Mouse (Mus musculus): ENCODE measurements around the gene Foxo6. TPM values are rescaled to one million over a fixed set of nuclear protein-coding genes. Genes with fewer than 3 reads are reported as not detected.

Gene Foxo6
- polyA plus RNA-seq, 1 experiment from 2014 or later: 0.20 TPM

GRCm38 (mm10) chr4:120269426-120269825, 17.7 kb downstream of the Foxo6 start:
- Histone ChIP-seq H3K27ac (ENCODE audit: low read depth, low read length) (no peak overlapping the region), H3K9ac (ENCODE audit: low read depth, low read length) (no peak overlapping the region), H3K4me1 (replicated peaks; ENCODE audit: control insufficient read depth, insufficient read depth, low read length) (peaks cover 6% of the 10 kb centered on the region; the same call in 1 of the 2 replicates), H3K9me3 (ENCODE audit: control insufficient read depth, low read length) (no peaks in the 10 kb centered on the region), H3K27me3 (ENCODE audit: control insufficient read depth, insufficient read depth, low read length) (peaks cover 64% of the 10 kb centered on the region), H3K36me3 (ENCODE audit: control insufficient read depth, insufficient read depth, low read length) (no peaks in the 10 kb centered on the region), H3K4me2 (replicated peaks; ENCODE audit: low read depth, low read length) (no peak overlapping the region), H3K4me3 (ENCODE audit: low read depth, low read length) (no peak overlapping the region)
- ATAC-seq (ENCODE audit: low FRiP score): no peak
- 16% methylated on average over 9 of the region's 9 CpGs for WGBS
- no peak for DNase-seq (ENCODE audit: low spot score)

- peak; percentile 36; the same call in 1 of the 2 replicates for ATAC-seq (ENCODE audit: low FRiP score)
- Histone ChIP-seq H3K4me3 (ENCODE audit: low read depth, low read length) (peak overlapping the region; percentile 34), H3K27me3 (ENCODE audit: control insufficient read depth, insufficient read depth, low read length) (peaks cover 67% of the 10 kb centered on the region), H3K4me2 (replicated peaks; ENCODE audit: low read depth, low read length) (peak overlapping the region; percentile 58), H3K36me3 (ENCODE audit: control insufficient read depth, insufficient read depth, low read length) (no peaks in the 10 kb centered on the region), H3K9me3 (ENCODE audit: control insufficient read depth, low read length) (no peaks in the 10 kb centered on the region), H3K27ac (ENCODE audit: low read depth, low read length) (no peak overlapping the region), H3K9ac (ENCODE audit: low read depth, low read length) (peak overlapping the region; percentile 45; the same call in 1 of the 2 replicates), H3K4me1 (replicated peaks; ENCODE audit: control insufficient read depth, insufficient read depth, low read length) (peaks cover 8% of the 10 kb centered on the region)
- 1% methylated on average over 90 of the region's 112 CpGs for WGBS
- DNase-seq (ENCODE audit: low spot score): peak; percentile 53
Measured at GRCm38 (mm10) chr4:120268214-120269061, 18.7 kb downstream of the Foxo6 start.

- 4% methylated on average over 24 of the region's 25 CpGs for WGBS
- peak; percentile 20; the same call in 1 of the 2 replicates for ATAC-seq (ENCODE audit: low FRiP score)
Measured at GRCm38 (mm10) chr4:120267683-120268082, 19.5 kb downstream of the Foxo6 start.

GRCm38 (mm10) chr4:120267136-120267535, 20.0 kb downstream of the Foxo6 start:
- ATAC-seq (ENCODE audit: low FRiP score): peak; percentile 20; the same call in 1 of the 2 replicates
- WGBS: 26% methylated on average over 24 of the region's 24 CpGs
- Histone ChIP-seq H3K9ac (ENCODE audit: low read depth, low read length) (no peak overlapping the region), H3K4me3 (ENCODE audit: low read depth, low read length) (0 out of 2 replicates have a peak overlapping the region, but pooled peaks have one; percentile 6), H3K27ac (ENCODE audit: low read depth, low read length) (no peak overlapping the region), H3K4me1 (replicated peaks; ENCODE audit: control insufficient read depth, insufficient read depth, low read length) (peaks cover 14% of the 10 kb centered on the region), H3K9me3 (ENCODE audit: control insufficient read depth, low read length) (no peaks in the 10 kb centered on the region), H3K36me3 (ENCODE audit: control insufficient read depth, insufficient read depth, low read length) (no peaks in the 10 kb centered on the region), H3K27me3 (ENCODE audit: control insufficient read depth, insufficient read depth, low read length) (peaks cover 67% of the 10 kb centered on the region), H3K4me2 (replicated peaks; ENCODE audit: low read depth, low read length) (no peak overlapping the region)
- DNase-seq (ENCODE audit: low spot score): peak; percentile 30

More at GRCm38 (mm10) chr4:120267683-120268082, 19.5 kb downstream of the Foxo6 start:
- H3K27ac ChIP-seq (ENCODE audit: low read depth, low read length): no peak overlapping the region
- H3K36me3 ChIP-seq (ENCODE audit: control insufficient read depth, insufficient read depth, low read length): no peaks in the 10 kb centered on the region
- H3K27me3 ChIP-seq (ENCODE audit: control insufficient read depth, insufficient read depth, low read length): peaks cover 67% of the 10 kb centered on the region
- peaks cover 9% of the 10 kb centered on the region for H3K4me1 ChIP-seq (replicated peaks; ENCODE audit: control insufficient read depth, insufficient read depth, low read length)
- no peaks in the 10 kb centered on the region for H3K9me3 ChIP-seq (ENCODE audit: control insufficient read depth, low read length)
- peak overlapping the region; percentile 58 for H3K4me2 ChIP-seq (replicated peaks; ENCODE audit: low read depth, low read length)
- peak overlapping the region; percentile 34 for H3K4me3 ChIP-seq (ENCODE audit: low read depth, low read length)
- H3K9ac ChIP-seq (ENCODE audit: low read depth, low read length): no peak overlapping the region
- DNase-seq (ENCODE audit: low spot score): peak; percentile 34

- Histone ChIP-seq H3K27ac (ENCODE audit: low read depth, low read length) (no peak overlapping the region), H3K27me3 (ENCODE audit: control insufficient read depth, insufficient read depth, low read length) (peaks cover 43% of the 10 kb centered on the region), H3K4me3 (ENCODE audit: low read depth, low read length) (no peak overlapping the region), H3K4me2 (replicated peaks; ENCODE audit: low read depth, low read length) (no peak overlapping the region), H3K36me3 (ENCODE audit: control insufficient read depth, insufficient read depth, low read length) (no peaks in the 10 kb centered on the region), H3K9me3 (ENCODE audit: control insufficient read depth, low read length) (no peaks in the 10 kb centered on the region), H3K9ac (ENCODE audit: low read depth, low read length) (no peak overlapping the region), H3K4me1 (replicated peaks; ENCODE audit: control insufficient read depth, insufficient read depth, low read length) (peaks cover 16% of the 10 kb centered on the region)
- WGBS: 68% methylated on average over 3 of the region's 3 CpGs
- DNase-seq (ENCODE audit: low spot score) (no peak), ATAC-seq (ENCODE audit: low FRiP score) (no peak)
Measured at GRCm38 (mm10) chr4:120264105-120264504, 23.0 kb downstream of the Foxo6 start.

GRCm38 (mm10) chr4:120262726-120263125, 24.4 kb downstream of the Foxo6 start:
- Histone ChIP-seq H3K27ac (ENCODE audit: low read depth, low read length) (no peak overlapping the region), H3K36me3 (ENCODE audit: control insufficient read depth, insufficient read depth, low read length) (no peaks in the 10 kb centered on the region), H3K4me1 (replicated peaks; ENCODE audit: control insufficient read depth, insufficient read depth, low read length) (peaks cover 11% of the 10 kb centered on the region), H3K9me3 (ENCODE audit: control insufficient read depth, low read length) (no peaks in the 10 kb centered on the region), H3K9ac (ENCODE audit: low read depth, low read length) (no peak overlapping the region), H3K4me2 (replicated peaks; ENCODE audit: low read depth, low read length) (no peak overlapping the region), H3K4me3 (ENCODE audit: low read depth, low read length) (no peak overlapping the region), H3K27me3 (ENCODE audit: control insufficient read depth, insufficient read depth, low read length) (peaks cover 29% of the 10 kb centered on the region)
- 44% methylated on average over 2 of the region's 2 CpGs for WGBS
- DNase-seq (ENCODE audit: low spot score): no peak
- no peak for ATAC-seq (ENCODE audit: low FRiP score)

- Histone ChIP-seq H3K27me3 (ENCODE audit: control insufficient read depth, insufficient read depth, low read length) (peaks cover 24% of the 10 kb centered on the region), H3K9ac (ENCODE audit: low read depth, low read length) (no peak overlapping the region), H3K4me1 (replicated peaks; ENCODE audit: control insufficient read depth, insufficient read depth, low read length) (peaks cover 11% of the 10 kb centered on the region)
Measured at GRCm38 (mm10) chr4:120262206-120262605, 24.9 kb downstream of the Foxo6 start.

GRCm38 (mm10) chr4:120259356-120260181, 27.6 kb downstream of the Foxo6 start:
- H3K4me3 ChIP-seq (ENCODE audit: low read depth, low read length): no peak overlapping the region
- H3K4me2 ChIP-seq (replicated peaks; ENCODE audit: low read depth, low read length): no peak overlapping the region
- H3K27ac ChIP-seq (ENCODE audit: low read depth, low read length): no peak overlapping the region
- ATAC-seq (ENCODE audit: low FRiP score) (no peak), DNase-seq (ENCODE audit: low spot score) (no peak)
- peaks cover 9% of the 10 kb centered on the region for H3K4me1 ChIP-seq (replicated peaks; ENCODE audit: control insufficient read depth, insufficient read depth, low read length)
- no peak overlapping the region for H3K9ac ChIP-seq (ENCODE audit: low read depth, low read length)
- H3K27me3 ChIP-seq (ENCODE audit: control insufficient read depth, insufficient read depth, low read length): peaks cover 4% of the 10 kb centered on the region; the same call in 1 of the 2 replicates
- WGBS: 48% methylated on average over 21 of the region's 21 CpGs
- H3K36me3 ChIP-seq (ENCODE audit: control insufficient read depth, insufficient read depth, low read length): no peaks in the 10 kb centered on the region
- H3K9me3 ChIP-seq (ENCODE audit: control insufficient read depth, low read length): no peaks in the 10 kb centered on the region

More at GRCm38 (mm10) chr4:120262206-120262605, 24.9 kb downstream of the Foxo6 start:
- ATAC-seq (ENCODE audit: low FRiP score) (no peak), DNase-seq (ENCODE audit: low spot score) (no peak)
- Histone ChIP-seq H3K9me3 (ENCODE audit: control insufficient read depth, low read length) (no peaks in the 10 kb centered on the region), H3K36me3 (ENCODE audit: control insufficient read depth, insufficient read depth, low read length) (no peaks in the 10 kb centered on the region), H3K27ac (ENCODE audit: low read depth, low read length) (no peak overlapping the region), H3K4me3 (ENCODE audit: low read depth, low read length) (no peak overlapping the region), H3K4me2 (replicated peaks; ENCODE audit: low read depth, low read length) (no peak overlapping the region)
- WGBS: 48% methylated on average over 10 of the region's 10 CpGs

All from hindbrain, embryonic 11.5 days (tissue).